Mouse (Mus musculus) brain, embryonic 18.5 days (tissue): ENCODE measurements around the gene Acot6.

Experiments used
- DNase-seq: peaks from one replicate; pipeline ENCODE4 v3.0.0-alpha.2; 2012; ENCODE audit warnings: low read depth, low spot score

Gene Acot6

DNA sequence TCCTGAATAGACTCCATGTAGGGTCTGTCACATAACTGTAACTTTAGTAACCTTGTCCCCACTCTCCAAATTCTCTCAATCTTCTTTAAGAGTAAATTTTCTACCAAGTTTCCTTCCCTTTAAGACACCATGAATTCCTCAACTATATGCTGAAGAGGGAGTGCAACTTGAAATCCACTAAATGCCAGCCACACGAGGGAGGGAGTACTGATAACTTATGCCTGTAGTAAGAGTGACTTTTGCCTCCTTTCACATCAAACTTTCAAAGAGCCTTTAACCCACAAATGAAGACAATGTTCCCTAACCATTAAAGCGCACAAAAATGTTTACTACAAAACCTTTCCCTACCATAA lies 1.0 kb downstream of the Acot6 start:
- no peak for DNase-seq

GRCm38 (mm10) chr12:84107012-84107411 lies 6.6 kb downstream of the Acot6 start:
- DNase-seq = no peak

- DNase-seq = no peak
Observed at GRCm38 (mm10) chr12:84107692-84108091, 7.2 kb downstream of the Acot6 start.

DNA sequence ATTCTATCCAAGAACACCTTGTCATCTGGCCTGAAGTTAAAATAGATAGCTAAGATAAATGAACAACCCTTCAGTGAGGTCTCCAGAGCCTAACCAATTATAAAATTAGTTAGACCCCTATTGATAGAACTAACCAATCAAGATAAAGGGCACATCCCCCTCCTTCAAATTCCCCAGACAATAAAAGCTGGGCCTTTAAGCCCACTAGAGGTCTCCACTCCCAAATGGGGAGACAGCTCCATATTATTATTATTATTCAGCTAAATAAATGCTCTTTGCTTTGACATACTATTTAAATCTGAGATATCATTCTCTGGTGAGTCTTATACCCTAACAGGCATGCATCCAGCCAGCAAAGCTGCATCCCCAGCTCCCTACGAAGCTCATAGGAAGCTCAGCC lies 9.5 kb downstream of the Acot6 start:
- DNase-seq = no peak

DNA sequence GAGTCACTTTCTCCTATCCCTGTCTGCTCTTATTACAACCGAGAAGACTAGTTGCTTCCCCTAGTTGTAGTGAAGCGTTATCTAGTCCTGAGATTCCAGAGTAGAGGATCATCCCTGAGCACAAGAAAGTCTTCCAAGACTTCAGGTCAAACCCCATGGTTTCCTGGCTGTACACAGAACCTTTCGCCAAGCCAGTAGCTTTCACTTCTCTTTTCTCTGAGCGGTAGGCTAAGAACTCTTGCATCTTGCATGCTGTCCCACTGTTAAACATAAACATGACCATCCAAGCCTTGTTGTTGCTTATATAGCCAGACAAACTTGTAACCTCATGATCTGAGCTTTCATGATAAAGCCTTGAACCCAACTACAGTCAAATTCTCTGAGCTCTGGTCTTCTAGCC lies 10.4 kb downstream of the Acot6 start:
- DNase-seq = no peak

- DNase-seq = no peak
Observed at GRCm38 (mm10) chr12:84113676-84114075, 13.2 kb downstream of the Acot6 start.

DNA sequence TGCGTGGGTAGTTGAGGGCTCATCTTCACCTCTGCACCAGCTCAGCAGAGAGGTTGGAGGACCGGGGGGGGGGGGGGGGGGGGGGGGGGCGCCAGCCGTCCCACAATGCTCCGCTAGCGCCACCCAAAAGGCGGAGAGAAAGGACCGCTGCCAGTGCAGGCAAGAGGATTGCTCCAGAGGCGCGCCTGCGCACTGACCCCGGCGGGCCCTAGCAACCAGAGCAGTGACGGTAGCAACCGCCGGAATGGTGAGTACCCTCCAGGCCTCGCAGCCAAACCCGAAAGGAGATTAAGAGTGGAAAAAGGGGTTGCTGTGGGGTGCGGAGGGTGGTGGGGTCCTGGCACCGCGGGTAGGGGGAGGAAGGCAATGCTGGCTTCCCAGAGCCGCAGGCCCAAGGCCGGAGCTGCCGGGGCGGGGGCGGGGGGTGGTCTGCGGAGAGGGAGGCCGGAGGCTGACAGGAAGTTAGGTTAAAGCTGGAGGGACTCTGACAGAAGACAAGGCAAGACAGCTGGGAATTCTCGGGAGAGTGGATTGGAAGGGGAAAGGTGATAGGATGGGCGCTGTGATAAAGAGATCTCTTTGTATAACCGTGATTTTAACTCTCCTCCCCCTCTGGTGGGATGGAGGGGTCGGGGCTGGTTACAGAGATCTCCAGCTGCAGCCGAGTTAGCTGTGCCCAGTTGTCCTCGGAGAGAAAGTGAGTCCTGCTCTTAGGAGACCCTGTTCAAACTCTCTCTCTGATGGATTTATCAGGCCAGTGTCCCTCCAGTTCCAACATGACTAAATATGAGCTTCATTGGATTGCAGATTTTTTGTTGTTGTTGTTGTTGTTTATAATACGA lies 13.9 kb downstream of the Acot6 start, which contains the start of gene Dnal1:
Dnal1 (plus strand) TSS at position 214 of the 842 bp plus-strand sequence.
- peak; percentile 71 for DNase-seq

DNA sequence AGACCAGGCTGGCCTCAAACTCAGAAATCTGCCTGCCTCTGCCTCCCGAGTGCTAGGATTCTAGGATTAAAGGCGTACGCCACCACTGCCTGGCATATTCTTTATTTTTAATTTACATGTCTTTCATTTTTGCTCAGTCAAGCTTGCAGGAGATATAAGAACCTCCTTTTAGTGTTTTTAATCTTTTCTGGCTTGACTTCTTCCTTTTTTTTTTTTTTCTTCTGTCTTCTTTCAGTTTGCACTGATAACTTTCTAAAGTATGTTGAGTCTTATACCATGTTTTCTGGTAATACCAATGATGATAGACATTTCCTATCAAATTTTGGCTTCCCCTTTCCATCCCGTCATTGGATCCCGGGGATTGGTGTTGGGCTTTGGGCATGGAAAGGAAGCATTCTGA lies 19.1 kb downstream of the Acot6 start:
- DNase-seq = no peak

GRCm38 (mm10) chr12:84125892-84126291 lies 25.4 kb downstream of the Acot6 start:
- no peak for DNase-seq

GRCm38 (mm10) chr12:84126899-84127298 lies 26.4 kb downstream of the Acot6 start:
- DNase-seq = no peak

DNA sequence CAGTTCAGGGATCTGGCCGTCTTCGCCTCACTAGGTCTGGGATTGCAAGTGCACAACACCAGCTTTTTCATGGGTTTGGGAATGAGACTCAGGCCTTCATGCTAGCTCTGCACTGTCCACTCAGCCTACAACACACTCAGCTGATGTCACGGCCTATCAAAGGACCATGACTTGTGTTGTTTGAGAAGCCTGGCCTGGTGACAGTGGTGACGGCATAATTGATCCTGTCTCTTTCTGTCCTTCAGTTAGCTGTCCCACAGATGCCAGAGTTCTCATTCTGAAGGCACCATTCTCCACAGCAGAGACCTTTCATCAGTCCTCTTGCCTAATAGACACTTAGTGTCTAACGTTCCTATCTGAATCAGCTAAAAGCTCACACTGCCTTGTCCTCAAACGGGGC lies 28.1 kb downstream of the Acot6 start:
- no peak for DNase-seq

GRCm38 (mm10) chr12:84129931-84130330 lies 29.5 kb downstream of the Acot6 start:
- no peak for DNase-seq

DNA sequence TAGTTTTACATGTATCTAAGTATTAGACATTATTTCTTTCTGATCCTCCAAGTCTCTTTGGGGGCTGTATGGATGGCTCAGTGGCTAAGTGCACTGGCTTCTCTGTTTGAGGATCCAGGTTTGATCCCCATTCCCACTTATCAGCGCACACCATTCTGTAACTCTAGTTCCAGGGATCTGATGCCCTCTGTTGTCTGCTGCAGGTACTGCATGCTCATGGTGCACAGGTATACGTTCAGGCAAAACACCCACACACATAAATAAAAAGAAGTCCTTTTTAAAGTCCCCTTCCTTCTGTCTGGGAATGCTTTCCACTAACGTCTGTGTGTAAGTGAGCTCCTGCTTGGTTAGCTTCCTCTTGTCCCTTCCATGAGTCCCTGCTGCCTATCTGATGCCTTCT lies 31.8 kb downstream of the Acot6 start:
- DNase-seq = no peak

GRCm38 (mm10) chr12:84137131-84137530 lies 36.7 kb downstream of the Acot6 start:
- no peak for DNase-seq

- DNase-seq = no peak
Observed at GRCm38 (mm10) chr12:84140135-84140534, 39.7 kb downstream of the Acot6 start.

- no peak for DNase-seq
Observed at GRCm38 (mm10) chr12:84141271-84141670, 40.8 kb downstream of the Acot6 start.

DNA sequence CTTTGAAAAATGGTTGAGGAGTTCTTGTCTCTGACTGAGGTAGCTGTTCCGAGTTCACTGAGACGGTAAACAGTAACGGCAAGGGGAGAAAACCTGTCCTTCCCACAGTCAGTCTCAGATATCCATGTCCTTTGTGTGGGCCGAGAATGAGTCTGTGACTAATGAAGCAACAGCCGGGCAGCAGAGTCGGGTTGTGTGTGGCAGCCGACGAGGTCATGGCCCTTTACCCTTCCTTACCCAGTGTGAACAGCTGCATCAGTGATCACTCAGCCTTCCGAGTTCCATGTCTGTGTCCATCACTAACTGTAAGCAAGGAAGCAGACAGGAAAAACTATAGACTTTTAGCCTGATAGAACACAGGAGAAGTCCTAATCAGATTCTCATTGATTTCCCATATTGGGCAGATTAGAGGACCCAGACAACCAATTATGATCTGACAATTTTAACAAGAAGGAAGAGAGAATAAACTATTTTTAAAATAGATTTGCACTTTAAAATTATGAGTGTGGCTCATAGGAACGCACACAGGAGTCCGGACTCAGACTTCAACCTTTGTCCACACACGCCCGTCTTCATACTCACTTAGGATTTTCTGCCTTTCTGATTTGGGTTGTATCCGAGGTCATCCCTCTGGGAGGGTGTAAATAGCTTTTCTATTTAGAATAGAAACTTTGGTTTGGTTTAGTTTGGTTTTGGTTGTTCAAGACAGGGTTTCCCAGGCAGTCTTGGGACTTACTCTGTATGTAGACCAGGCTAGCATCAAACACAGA lies 42.0 kb downstream of the Acot6 start:
- DNase-seq = no peak

DNA sequence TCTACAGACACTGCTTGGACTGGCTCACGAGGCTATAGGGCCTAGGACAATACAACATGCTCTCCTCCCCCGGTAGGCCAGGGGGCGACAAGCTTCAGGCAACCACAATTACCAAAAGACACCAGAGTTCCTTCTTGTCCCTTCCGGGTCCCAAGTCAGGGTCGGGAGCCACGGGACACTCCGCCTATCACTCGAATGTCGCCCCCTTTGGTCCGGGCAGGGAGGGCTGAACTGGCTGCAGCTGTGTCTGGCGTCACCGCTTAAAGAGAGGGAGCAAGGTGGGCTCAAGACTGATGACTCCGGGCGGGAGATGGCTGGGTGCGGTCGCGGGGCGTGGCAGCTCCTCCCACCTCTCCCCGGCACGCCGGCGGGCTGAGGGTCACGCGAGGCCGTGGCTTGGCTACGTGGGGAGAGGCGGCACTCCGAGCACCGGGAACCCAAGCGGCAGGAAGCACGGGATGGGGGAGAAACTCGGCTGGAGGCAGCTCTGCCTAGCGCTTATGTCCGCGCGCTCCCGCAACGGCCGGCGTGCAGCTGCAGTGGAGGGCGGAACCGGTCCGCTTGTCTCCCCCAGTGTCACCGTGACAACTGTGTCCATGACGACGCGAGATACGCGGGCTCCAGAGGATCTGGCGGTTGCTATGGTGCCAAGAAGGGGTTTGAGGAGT lies 47.6 kb downstream of the Acot6 start, which contains the start of gene Pnma1:
Pnma1 (minus strand) TSS at position 536 of the 668 bp plus-strand sequence.
- DNase-seq = peak; percentile 85

DNA sequence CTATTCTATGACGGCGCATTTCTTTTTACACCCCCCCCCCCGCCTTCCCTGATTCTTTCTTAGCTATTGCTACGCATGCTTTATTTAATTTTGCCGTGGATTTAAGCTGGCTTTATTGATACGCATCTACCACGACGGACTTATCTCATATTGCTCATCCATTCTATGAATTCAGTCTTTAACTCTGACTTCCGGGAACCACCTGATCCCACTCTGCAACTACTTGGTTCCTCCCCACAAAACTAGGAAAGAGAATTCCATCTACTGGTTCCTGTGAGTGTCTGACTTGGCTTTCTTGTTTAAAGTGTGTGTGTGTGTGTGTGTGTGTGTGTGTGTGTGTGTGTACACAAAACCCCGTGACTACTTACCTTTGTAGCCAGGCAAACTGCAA lies 48.2 kb downstream of the Acot6 start:
- no peak for DNase-seq

- DNase-seq = no peak
Observed at GRCm38 (mm10) chr12:84149971-84150370, 49.5 kb downstream of the Acot6 start.

DNA sequence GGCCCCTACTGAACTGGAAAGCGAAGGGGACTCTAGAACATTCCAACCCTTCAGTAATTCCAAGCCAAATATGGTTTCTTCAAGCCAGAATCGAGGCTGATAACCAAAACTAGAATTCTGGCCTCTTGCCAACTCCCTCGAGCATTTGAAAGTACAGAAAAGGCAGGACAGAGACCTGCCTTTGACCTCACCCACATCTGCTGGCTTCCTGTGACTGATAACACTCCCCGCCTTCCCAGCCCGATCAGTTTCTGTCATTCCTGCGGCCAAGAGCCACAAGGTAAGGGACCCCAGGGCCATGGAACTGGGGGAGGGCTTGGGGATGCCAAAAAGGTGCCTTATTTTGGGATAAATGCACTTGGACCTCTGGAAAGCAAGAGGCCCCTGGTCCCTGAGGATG lies 50.5 kb downstream of the Acot6 start:
- no peak for DNase-seq

GRCm38 (mm10) chr12:84151911-84152310 lies 51.5 kb downstream of the Acot6 start:
- DNase-seq = no peak
